Mouse (Mus musculus) induced T-regulatory cell, adult 2 months (primary cell): ENCODE results near the gene Itpkc.
A peak's percentile ranks its signal among the peaks of the same experiment; 100 is the strongest.

Source experiments
- DNase-seq: peaks from one replicate; pipeline ENCODE4 v3.0.0-alpha.2; 2012; ENCODE audit warnings: low read depth

Gene Itpkc

GRCm38 (mm10) chr7:27228281-27228821, at the start of gene Itpkc:
TSS of gene Itpkc (minus strand) at chr7:27228661.
- peak; percentile 98 for DNase-seq

GRCm38 (mm10) chr7:27277191-27277590, 48.7 kb upstream of the Itpkc start:
- peak; percentile 45 for DNase-seq

- peak; percentile 40 for DNase-seq
Observed at GRCm38 (mm10) chr7:27276021-27276420, 47.6 kb upstream of the Itpkc start.

GRCm38 (mm10) chr7:27274916-27275315, 46.5 kb upstream of the Itpkc start:
- no peak for DNase-seq

GRCm38 (mm10) chr7:27273739-27274351, 45.4 kb upstream of the Itpkc start:
- DNase-seq: peak; percentile 54

GRCm38 (mm10) chr7:27271423-27271822, 43.0 kb upstream of the Itpkc start:
- no peak for DNase-seq

GRCm38 (mm10) chr7:27266515-27267128, 38.2 kb upstream of the Itpkc start:
- DNase-seq: no peak

- DNase-seq: no peak
Observed at GRCm38 (mm10) chr7:27264761-27265160, 36.3 kb upstream of the Itpkc start.

- DNase-seq: no peak
Observed at GRCm38 (mm10) chr7:27261888-27262287, 33.4 kb upstream of the Itpkc start.

- DNase-seq: no peak
Observed at GRCm38 (mm10) chr7:27260856-27261255, 32.4 kb upstream of the Itpkc start.

GRCm38 (mm10) chr7:27259771-27260170, 31.3 kb upstream of the Itpkc start:
- DNase-seq: peak; percentile 45

GRCm38 (mm10) chr7:27259271-27259721, 30.8 kb upstream of the Itpkc start:
- no peak for DNase-seq

GRCm38 (mm10) chr7:27258205-27258899, 29.9 kb upstream of the Itpkc start, which contains the start of gene Numbl:
TSS of gene Numbl (plus strand) at chr7:27258433.
- DNase-seq: peak; percentile 98

- no peak for DNase-seq
Observed at GRCm38 (mm10) chr7:27257852-27258204, 29.4 kb upstream of the Itpkc start.

GRCm38 (mm10) chr7:27257046-27257851, 28.8 kb upstream of the Itpkc start:
- DNase-seq: no peak

- peak; percentile 45 for DNase-seq
Observed at GRCm38 (mm10) chr7:27255721-27256120, 27.3 kb upstream of the Itpkc start.

- DNase-seq: no peak
Observed at GRCm38 (mm10) chr7:27251946-27252345, 23.5 kb upstream of the Itpkc start.

GRCm38 (mm10) chr7:27249928-27250327, 21.5 kb upstream of the Itpkc start:
- DNase-seq: no peak

- peak; percentile 70 for DNase-seq
Observed at GRCm38 (mm10) chr7:27249146-27249545, 20.7 kb upstream of the Itpkc start.

GRCm38 (mm10) chr7:27244088-27244487, 15.6 kb upstream of the Itpkc start:
- DNase-seq: peak; percentile 74

GRCm38 (mm10) chr7:27243211-27243610, 14.8 kb upstream of the Itpkc start:
- DNase-seq: no peak

- no peak for DNase-seq
Observed at GRCm38 (mm10) chr7:27238568-27238967, 10.1 kb upstream of the Itpkc start.
